Mouse (Mus musculus) layer of hippocampus, adult 8-10 months (tissue): Measurements from ENCODE around the gene Fam163b. TPM values are rescaled to one million over a fixed set of nuclear protein-coding genes. Genes with fewer than 3 reads are reported as not detected.

ENCODE experiments used
- total RNA-seq, 4 experiments: library from RNA; stranded (reverse); gene quantifications; 2 replicates each; pipeline ENCODE4 v1.2.4; 2022

The Fam163b gene
- total RNA-seq, 4 experiments from 2014 or later, result 87.0 to 124 (median 100) TPM

Other genes with a start within 250 kb of the Fam163b start
- gene Surf6, start 239.6 kb downstream of the Fam163b start, total RNA-seq, result 10 to 100 TPM; 21.4 to 29.3 (median 22.9) TPM
- gene Med22, start 231.8 kb downstream of the Fam163b start, total RNA-seq, result 10 to 100 TPM; 42.5 to 48.9 (median 47.4) TPM
- gene Rpl7a, start 231.7 kb downstream of the Fam163b start, total RNA-seq, result 100 to 1,000 TPM; 201 to 291 (median 240) TPM
- gene Surf2, start 226.1 kb downstream of the Fam163b start, total RNA-seq, result 10 to 100 TPM; 36.2 to 42.4 (median 37.7) TPM
- 100 to 1,000 TPM; 102 to 124 (median 112) TPM for gene Surf1, start 226.0 kb downstream of the Fam163b start, total RNA-seq
- gene Surf4, start 208.6 kb downstream of the Fam163b start, total RNA-seq, result 10 to 100 TPM; 50.4 to 57.6 (median 55.9) TPM
- gene Stkld1, start 208.4 kb downstream of the Fam163b start, total RNA-seq, result under 1 TPM in 3 of 4 experiments, not detected in 1; 0.34 to 1.00 (median 0.35) TPM
- 10 to 100 TPM; 55.6 to 67.6 (median 59.5) TPM for gene Rexo4, start 178.1 kb downstream of the Fam163b start, total RNA-seq
- 1 to 10 TPM; 1.4 to 4.9 (median 2.1) TPM for gene Adamts13, start 169.1 kb downstream of the Fam163b start, total RNA-seq
- 10 to 100 TPM; 40.2 to 46.8 (median 42.0) TPM for gene Cacfd1, start 132.6 kb downstream of the Fam163b start, total RNA-seq
- gene Slc2a6, start 114.5 kb downstream of the Fam163b start, total RNA-seq, result 10 to 100 TPM; 33.6 to 37.1 (median 34.4) TPM
- gene Mymk, start 70.3 kb downstream of the Fam163b start, total RNA-seq, result 1 to 10 TPM in 3 of 4 experiments, under 1 TPM in 1; 0.54 to 2.7 (median 1.7) TPM
- gene Adamtsl2, start 63.1 kb downstream of the Fam163b start, total RNA-seq, result 10 to 100 TPM in 2 of 4 experiments, 1 to 10 TPM in 2; 8.9 to 13.8 (median 11.1) TPM
- 1 to 10 TPM in 1 of 4 experiments, under 1 TPM in 3; 0.25 to 1.5 (median 0.74) TPM for gene Dbh, start 22.7 kb upstream of the Fam163b start, total RNA-seq
- gene Sardh, start 105.8 kb upstream of the Fam163b start, total RNA-seq, result 10 to 100 TPM in 1 of 4 experiments, 1 to 10 TPM in 3; 6.1 to 11.5 (median 9.1) TPM